Mouse (Mus musculus) kidney, embryonic 16.5 days (tissue): ENCODE data around the gene Mgst3. TPM values are rescaled to one million over a fixed set of nuclear protein-coding genes. Genes with fewer than 3 reads are reported as not detected.

Source experiments
- ATAC-seq: fragments of 200-750 bp; cut with Nextera tagmentation; 2 replicates; pipeline ENCODE4 v1.8.0; 2017; ENCODE audit warnings: moderate TSS enrichment; ENCODE audit not compliant: low FRiP score, low TSS enrichment
- H3K27ac ChIP-seq: fragments of 300-500 bp; sonication (generic); 2 replicates; pipeline ENCODE4 v1.5.1; 2014; ENCODE audit warnings: low read length
- H3K27me3 ChIP-seq: fragments of 300-500 bp; sonication (generic); 2 replicates; pipeline ENCODE4 v1.6.1; 2014; ENCODE audit warnings: low read length, control low read depth, mixed read lengths; ENCODE audit not compliant: insufficient read depth
- H3K36me3 ChIP-seq: fragments of 300-500 bp; sonication (generic); 2 replicates; pipeline ENCODE4 v1.6.1; 2014; ENCODE audit warnings: low read length, control low read depth, mixed read lengths; ENCODE audit not compliant: insufficient read depth
- H3K4me1 ChIP-seq: fragments of 300-500 bp; sonication (generic); 2 replicates; pipeline ENCODE4 v1.6.1; 2014; ENCODE audit warnings: low read length, control low read depth, mixed read lengths; ENCODE audit not compliant: insufficient read depth
- H3K4me2 ChIP-seq: fragments of 300-500 bp; sonication (generic); replicated peaks from 2 replicates; pipeline ENCODE4 v1.6.1; 2014; ENCODE audit warnings: low read depth, low read length
- H3K4me3 ChIP-seq: fragments of 300-500 bp; sonication (generic); 2 replicates; pipeline ENCODE4 v1.5.1; 2014; ENCODE audit warnings: mild to moderate bottlenecking, low read length
- H3K9ac ChIP-seq: fragments of 300-500 bp; sonication (generic); replicated peaks from 2 replicates; pipeline ENCODE4 v1.6.1; 2014; ENCODE audit warnings: low read length
- H3K9me3 ChIP-seq: fragments of 300-500 bp; sonication (generic); 2 replicates; pipeline ENCODE4 v1.6.1; 2016; ENCODE audit warnings: low read length, control low read depth
- WGBS: fragments of 180-500 bp; shearing (Covaris S2); extraction: QIAGEN DNeasy Blood & Tissue Kit; methylation state at CpG from one replicate; pipeline ENCODE4 v1.1.7; 2014; 5-methylcytosine and 5-hydroxymethylcytosine counted together
- polyA plus RNA-seq: library from polyadenylated mRNA; unstranded; fragments of >200 nt; fragmentation: Nextera tagmentation; extraction: Ambion mirVana; gene quantifications from 2 replicates; pipeline ENCODE4 v1.2.1, GENCODE M21; 2015

The Mgst3 gene
- polyA plus RNA-seq, 1 experiment from 2014 or later: 58.0 TPM

- no peak overlapping the region for H3K4me2 ChIP-seq
- peaks cover 9% of the 10 kb centered on the region; the same call in 1 of the 2 replicates for H3K36me3 ChIP-seq
- H3K9ac ChIP-seq: no peak overlapping the region
- ATAC-seq: no peak
- H3K27ac ChIP-seq: no peak overlapping the region
- no peaks in the 10 kb centered on the region for H3K9me3 ChIP-seq
- no peaks in the 10 kb centered on the region for H3K4me1 ChIP-seq
- no peak overlapping the region for H3K4me3 ChIP-seq
- 96% methylated on average over 4 of the region's 4 CpGs for WGBS
- H3K27me3 ChIP-seq: no peaks in the 10 kb centered on the region
Measured at GRCm38 (mm10) chr1:167368018-167368417, 25.6 kb downstream of the Mgst3 start.

- no peaks in the 10 kb centered on the region for H3K27me3 ChIP-seq
- H3K4me3 ChIP-seq: no peak overlapping the region
- WGBS: 89% methylated on average over 6 of the region's 6 CpGs
- H3K9me3 ChIP-seq: no peaks in the 10 kb centered on the region
- no peak overlapping the region for H3K4me2 ChIP-seq
- no peak for ATAC-seq
- H3K4me1 ChIP-seq: no peaks in the 10 kb centered on the region
- H3K27ac ChIP-seq: no peak overlapping the region
- peaks cover 9% of the 10 kb centered on the region; the same call in 1 of the 2 replicates for H3K36me3 ChIP-seq
- H3K9ac ChIP-seq: no peak overlapping the region
Measured at GRCm38 (mm10) chr1:167366621-167367020, 27.0 kb downstream of the Mgst3 start.

DNA sequence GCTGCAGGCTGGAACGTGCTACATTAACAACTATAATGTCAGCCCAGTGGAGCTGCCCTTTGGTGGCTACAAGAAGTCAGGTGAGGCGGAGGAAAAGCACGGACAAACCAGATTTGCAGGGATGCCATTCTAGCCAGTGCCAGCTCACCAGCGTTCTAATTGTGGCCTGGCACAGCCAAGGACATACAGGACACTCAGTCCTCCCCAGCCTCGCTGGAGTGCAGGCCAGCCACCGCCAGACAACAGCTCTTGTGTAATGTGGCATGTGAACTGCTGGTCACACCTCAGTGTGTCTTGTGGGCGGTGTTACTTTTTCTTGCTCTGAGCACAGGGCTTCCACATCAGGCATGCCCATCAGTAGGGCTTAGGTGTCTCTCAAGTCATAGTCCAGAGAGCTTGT lies 27.8 kb downstream of the Mgst3 start:
- H3K27ac ChIP-seq: no peak overlapping the region
- WGBS: 85% methylated on average over 7 of the region's 7 CpGs
- ATAC-seq: no peak

DNA sequence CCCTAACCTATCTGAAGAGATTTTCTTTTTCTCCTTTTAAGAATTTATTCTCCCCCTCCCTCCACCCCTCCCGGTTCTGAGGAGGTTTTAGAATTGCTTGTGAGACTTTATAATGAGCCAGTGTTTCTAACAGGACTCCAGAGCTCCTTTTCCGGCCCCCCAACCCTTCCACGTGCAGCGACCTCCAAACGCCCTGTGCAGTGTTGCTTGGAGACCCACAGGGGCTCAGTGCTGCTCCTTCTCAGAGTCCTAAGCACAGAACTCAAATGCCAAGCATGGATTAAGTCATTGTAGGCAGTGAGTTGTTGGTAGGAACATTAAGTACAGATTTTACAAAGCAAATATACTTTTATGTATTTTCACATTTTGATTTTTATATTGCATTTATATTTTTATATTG lies 30.3 kb downstream of the Mgst3 start:
- no peak overlapping the region for H3K4me3 ChIP-seq
- H3K9ac ChIP-seq: no peak overlapping the region
- H3K9me3 ChIP-seq: no peaks in the 10 kb centered on the region
- ATAC-seq: no peak
- no peak overlapping the region for H3K4me2 ChIP-seq
- H3K4me1 ChIP-seq: no peaks in the 10 kb centered on the region
- H3K27ac ChIP-seq: no peak overlapping the region
- 62% methylated on average over 5 of the region's 5 CpGs for WGBS
- no peaks in the 10 kb centered on the region for H3K27me3 ChIP-seq
- H3K36me3 ChIP-seq: peaks cover 15% of the 10 kb centered on the region; the same call in 1 of the 2 replicates

More for the DNA sequence above, 27.8 kb downstream of the Mgst3 start:
- Histone ChIP-seq H3K36me3 (peaks cover 13% of the 10 kb centered on the region; the same call in 1 of the 2 replicates), H3K4me1 (no peaks in the 10 kb centered on the region), H3K9ac (no peak overlapping the region), H3K4me3 (no peak overlapping the region), H3K4me2 (no peak overlapping the region), H3K9me3 (no peaks in the 10 kb centered on the region), H3K27me3 (no peaks in the 10 kb centered on the region)

- no peak overlapping the region for H3K27ac ChIP-seq
- H3K4me1 ChIP-seq: no peaks in the 10 kb centered on the region
- peaks cover 17% of the 10 kb centered on the region; the same call in 1 of the 2 replicates for H3K36me3 ChIP-seq
- no peaks in the 10 kb centered on the region for H3K9me3 ChIP-seq
- H3K27me3 ChIP-seq: no peaks in the 10 kb centered on the region
- no peak overlapping the region for H3K4me3 ChIP-seq
- no peak overlapping the region for H3K4me2 ChIP-seq
- 86% methylated on average over 4 of the region's 4 CpGs for WGBS
- ATAC-seq: no peak
- no peak overlapping the region for H3K9ac ChIP-seq
Measured at GRCm38 (mm10) chr1:167362819-167363218, 30.8 kb downstream of the Mgst3 start.

DNA sequence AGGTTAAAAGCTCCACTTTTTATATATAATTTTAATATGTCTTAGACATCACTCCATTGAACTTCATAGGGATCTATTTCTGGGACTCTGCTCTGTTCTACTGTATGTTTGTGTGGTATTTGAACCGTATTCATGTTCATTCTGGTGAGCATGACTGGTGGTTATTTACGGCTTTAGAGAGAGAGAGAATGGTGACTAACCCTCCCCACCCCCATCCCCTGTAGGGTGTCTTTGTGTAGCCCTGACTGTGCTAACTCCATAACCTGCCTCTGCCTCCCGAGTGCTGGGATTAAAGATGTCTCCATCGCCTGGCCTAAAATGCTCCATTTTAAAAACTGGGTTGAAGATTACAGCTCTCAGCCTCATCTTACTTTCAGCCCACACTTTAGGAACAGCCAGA lies 33.4 kb downstream of the Mgst3 start:
- Histone ChIP-seq H3K4me3 (no peak overlapping the region), H3K4me1 (no peaks in the 10 kb centered on the region), H3K27me3 (no peaks in the 10 kb centered on the region), H3K9ac (no peak overlapping the region), H3K36me3 (peaks cover 26% of the 10 kb centered on the region), H3K9me3 (no peaks in the 10 kb centered on the region), H3K27ac (no peak overlapping the region), H3K4me2 (no peak overlapping the region)
- WGBS: 77% methylated on average over 4 of the region's 4 CpGs
- no peak for ATAC-seq

GRCm38 (mm10) chr1:167358731-167359130 lies 34.9 kb downstream of the Mgst3 start:
- 87% methylated on average over 9 of the region's 9 CpGs for WGBS
- Histone ChIP-seq H3K9ac (no peak overlapping the region), H3K27me3 (no peaks in the 10 kb centered on the region), H3K9me3 (no peaks in the 10 kb centered on the region), H3K4me1 (no peaks in the 10 kb centered on the region), H3K27ac (no peak overlapping the region), H3K4me2 (no peak overlapping the region), H3K36me3 (peaks cover 33% of the 10 kb centered on the region), H3K4me3 (no peak overlapping the region)
- ATAC-seq: no peak

DNA sequence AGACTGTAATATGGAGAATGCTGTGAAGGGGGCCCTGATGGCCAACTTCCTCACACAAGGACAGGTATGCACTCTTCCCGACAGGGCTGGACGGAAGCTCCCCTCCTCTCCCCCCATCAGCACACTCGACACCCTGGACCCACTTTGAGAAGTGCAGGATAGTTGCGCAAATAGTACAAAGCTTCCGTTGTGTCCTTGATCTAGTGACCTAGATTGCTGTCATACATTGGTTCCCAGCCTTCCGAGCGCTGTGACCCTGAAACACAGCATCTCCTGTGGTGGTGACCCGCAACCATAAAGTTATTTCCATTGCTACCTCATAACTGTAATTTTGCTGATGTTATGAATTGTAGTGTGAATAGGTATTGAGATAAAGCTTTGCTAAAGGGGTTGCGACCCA lies 36.3 kb downstream of the Mgst3 start:
- Histone ChIP-seq H3K9ac (no peak overlapping the region), H3K27me3 (no peaks in the 10 kb centered on the region), H3K27ac (no peak overlapping the region), H3K9me3 (no peaks in the 10 kb centered on the region), H3K4me3 (no peak overlapping the region), H3K4me1 (no peaks in the 10 kb centered on the region), H3K36me3 (peaks cover 33% of the 10 kb centered on the region), H3K4me2 (no peak overlapping the region)
- WGBS: 96% methylated on average over 9 of the region's 9 CpGs
- no peak for ATAC-seq

- H3K36me3 ChIP-seq: peaks cover 26% of the 10 kb centered on the region
- H3K9me3 ChIP-seq: no peaks in the 10 kb centered on the region
- no peak overlapping the region for H3K4me3 ChIP-seq
- no peaks in the 10 kb centered on the region for H3K4me1 ChIP-seq
- ATAC-seq: no peak
- no peak overlapping the region for H3K9ac ChIP-seq
- H3K27me3 ChIP-seq: no peaks in the 10 kb centered on the region
- H3K4me2 ChIP-seq: no peak overlapping the region
- 86% methylated on average over 14 of the region's 14 CpGs for WGBS
- H3K27ac ChIP-seq: no peak overlapping the region
Measured at GRCm38 (mm10) chr1:167352403-167352802, 41.2 kb downstream of the Mgst3 start.

DNA sequence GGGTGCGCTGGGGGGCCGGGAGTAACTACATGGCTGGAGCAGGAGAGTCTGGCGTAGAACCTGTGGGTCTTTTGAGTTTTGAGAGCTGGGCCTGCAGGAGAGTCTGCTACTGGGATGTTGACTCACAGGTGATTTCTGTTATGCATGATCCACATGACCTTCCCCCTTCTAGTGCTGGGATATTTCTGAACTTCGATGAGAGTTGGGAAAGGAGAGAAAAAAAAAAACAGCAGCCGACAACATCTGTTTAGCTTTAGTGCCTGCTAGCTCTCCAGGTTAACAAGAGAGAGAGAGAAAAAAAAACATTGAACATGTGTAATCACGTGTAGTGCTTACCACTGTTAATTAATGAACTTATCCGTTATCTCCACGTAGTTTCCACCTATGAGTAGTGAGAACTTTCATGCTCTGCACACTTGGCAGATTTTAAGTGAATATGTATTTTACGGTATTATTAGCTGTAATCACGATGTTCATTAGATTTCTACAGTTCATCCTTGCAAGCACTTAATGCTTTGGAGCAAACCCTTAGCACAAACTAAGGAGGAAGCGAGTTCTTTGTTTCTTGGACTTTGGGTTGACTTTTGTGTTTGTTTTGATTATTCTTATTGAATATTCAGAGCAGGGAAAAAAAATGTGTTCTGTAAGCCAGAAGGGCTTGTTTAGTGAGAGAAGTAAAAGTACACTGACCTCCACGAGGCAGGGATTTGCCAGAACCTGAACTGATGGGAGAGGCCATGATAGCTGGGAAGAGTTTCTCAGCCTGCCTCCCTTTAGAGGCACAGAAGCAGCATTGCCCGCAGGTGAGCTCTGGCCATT lies 42.8 kb downstream of the Mgst3 start:
- no peak for ATAC-seq
- Histone ChIP-seq H3K9me3 (no peaks in the 10 kb centered on the region), H3K36me3 (peaks cover 12% of the 10 kb centered on the region; the same call in 1 of the 2 replicates), H3K4me2 (peak overlapping the region; percentile 61), H3K27ac (0 out of 2 replicates have a peak overlapping the region, but pooled peaks have one; percentile 62), H3K27me3 (no peaks in the 10 kb centered on the region), H3K9ac (peak overlapping the region; percentile 66), H3K4me1 (no peaks in the 10 kb centered on the region), H3K4me3 (peak overlapping the region; percentile 61)
- 30% methylated on average over 13 of the region's 13 CpGs for WGBS
